Mouse (Mus musculus) forebrain, embryonic 16.5 days (tissue): ENCODE measurements around the gene Galnt5. TPM values are rescaled to one million over a fixed set of nuclear protein-coding genes. Genes with fewer than 3 reads are reported as not detected.

Source experiments
- ATAC-seq: fragments of 200-750 bp; cut with Nextera tagmentation; 2 replicates; pipeline ENCODE4 v1.8.0; 2017; ENCODE audit warnings: mild to moderate bottlenecking, moderate library complexity
- H3K27ac ChIP-seq: fragments of 300-500 bp; sonication (generic); 2 replicates; pipeline ENCODE4 v1.5.1; 2014; ENCODE audit warnings: low read length, control low read depth
- H3K27me3 ChIP-seq: fragments of 300-500 bp; sonication (generic); replicated peaks from 2 replicates; pipeline ENCODE4 v1.6.1; 2014; ENCODE audit warnings: low read length; ENCODE audit not compliant: control insufficient read depth, insufficient read depth
- H3K36me3 ChIP-seq: fragments of 300-500 bp; sonication (generic); 2 replicates; pipeline ENCODE4 v1.6.1; 2014; ENCODE audit not compliant: control insufficient read depth, insufficient read depth
- H3K4me1 ChIP-seq: fragments of 300-500 bp; sonication (generic); replicated peaks from 2 replicates; pipeline ENCODE4 v1.6.1; 2014; ENCODE audit warnings: low read length; ENCODE audit not compliant: control insufficient read depth, insufficient read depth
- H3K4me2 ChIP-seq: fragments of 300-500 bp; sonication (generic); 2 replicates; pipeline ENCODE4 v1.6.1; 2014; ENCODE audit warnings: mild to moderate bottlenecking, low read length, control low read depth
- H3K4me3 ChIP-seq: fragments of 300-500 bp; sonication (generic); replicated peaks from 2 replicates; pipeline ENCODE4 v1.5.1; 2014; ENCODE audit warnings: mild to moderate bottlenecking, low read length, control low read depth
- H3K9ac ChIP-seq: fragments of 300-500 bp; sonication (generic); replicated peaks from 2 replicates; pipeline ENCODE4 v1.6.1; 2014; ENCODE audit warnings: low read depth, low read length, control low read depth
- H3K9me3 ChIP-seq: fragments of 300-500 bp; sonication (generic); 2 replicates; pipeline ENCODE4 v1.6.1; 2016; ENCODE audit warnings: low read length; ENCODE audit not compliant: control insufficient read depth
- WGBS: fragments of 180-500 bp; shearing (Covaris S2); extraction: QIAGEN DNeasy Blood & Tissue Kit; methylation state at CpG from one replicate; pipeline ENCODE4 v1.1.7; 2014; 5-methylcytosine and 5-hydroxymethylcytosine counted together
- polyA plus RNA-seq: library from polyadenylated mRNA; unstranded; fragments of >200 nt; fragmentation: Nextera tagmentation; extraction: Ambion mirVana; gene quantifications from 2 replicates; pipeline ENCODE4 v1.2.1, GENCODE M21; 2015

Galnt5 gene
- polyA plus RNA-seq, 1 experiment from 2014 or later: 0.09 TPM

- Histone ChIP-seq H3K9me3 (no peaks in the 10 kb centered on the region), H3K27me3 (no peaks in the 10 kb centered on the region), H3K4me2 (no peak overlapping the region), H3K9ac (no peak overlapping the region), H3K4me3 (no peak overlapping the region), H3K36me3 (no peaks in the 10 kb centered on the region), H3K27ac (no peak overlapping the region), H3K4me1 (no peaks in the 10 kb centered on the region)
- WGBS: 88% methylated on average over 3 of the region's 3 CpGs
- ATAC-seq: no peak
Measured at GRCm38 (mm10) chr2:58031431-58031830, 33.7 kb downstream of the Galnt5 start.

DNA sequence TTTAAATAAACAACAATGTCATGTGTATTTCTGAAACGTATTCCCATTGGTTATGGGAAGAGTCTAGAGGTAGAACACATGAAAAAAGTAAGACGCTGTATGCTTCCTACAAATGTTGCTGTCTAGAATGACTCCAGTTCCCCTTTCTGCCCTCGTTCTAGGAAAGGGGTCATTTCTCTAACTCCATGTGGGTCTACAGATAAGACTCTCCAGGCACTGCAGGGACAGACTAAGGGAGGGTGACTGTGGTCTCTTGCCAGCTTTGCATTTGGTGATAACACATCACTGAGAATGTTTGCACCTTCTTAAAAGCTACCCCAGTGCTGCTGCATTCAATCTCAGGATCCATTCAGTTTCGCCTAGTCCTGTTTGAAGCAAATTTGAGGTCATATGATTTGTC is 38.0 kb downstream of the Galnt5 start:
- no peaks in the 10 kb centered on the region for H3K27me3 ChIP-seq

GRCm38 (mm10) chr2:58036926-58037325 is 39.2 kb downstream of the Galnt5 start:
- WGBS: 94% methylated on average over 2 of the region's 2 CpGs
- H3K4me1 ChIP-seq: no peaks in the 10 kb centered on the region
- no peak overlapping the region for H3K27ac ChIP-seq
- ATAC-seq: no peak
- no peak overlapping the region for H3K4me3 ChIP-seq
- H3K36me3 ChIP-seq: no peaks in the 10 kb centered on the region
- H3K4me2 ChIP-seq: no peak overlapping the region
- H3K9me3 ChIP-seq: no peaks in the 10 kb centered on the region
- no peaks in the 10 kb centered on the region for H3K27me3 ChIP-seq
- no peak overlapping the region for H3K9ac ChIP-seq

More for the DNA sequence above, 38.0 kb downstream of the Galnt5 start:
- H3K4me3 ChIP-seq: no peak overlapping the region
- no peaks in the 10 kb centered on the region for H3K4me1 ChIP-seq
- no peaks in the 10 kb centered on the region for H3K9me3 ChIP-seq
- H3K9ac ChIP-seq: no peak overlapping the region
- no peaks in the 10 kb centered on the region for H3K36me3 ChIP-seq
- no peak overlapping the region for H3K4me2 ChIP-seq
- no peak overlapping the region for H3K27ac ChIP-seq
- ATAC-seq: no peak
- 88% methylated on average over 4 of the region's 4 CpGs for WGBS

- Histone ChIP-seq H3K27me3 (no peaks in the 10 kb centered on the region), H3K4me1 (no peaks in the 10 kb centered on the region), H3K9ac (no peak overlapping the region), H3K4me2 (no peak overlapping the region), H3K36me3 (no peaks in the 10 kb centered on the region), H3K9me3 (no peaks in the 10 kb centered on the region), H3K4me3 (no peak overlapping the region), H3K27ac (no peak overlapping the region)
- 62% methylated on average over 7 of the region's 7 CpGs for WGBS
- peak; percentile 86 for ATAC-seq
Measured at GRCm38 (mm10) chr2:58041867-58042266, 44.2 kb downstream of the Galnt5 start.

DNA sequence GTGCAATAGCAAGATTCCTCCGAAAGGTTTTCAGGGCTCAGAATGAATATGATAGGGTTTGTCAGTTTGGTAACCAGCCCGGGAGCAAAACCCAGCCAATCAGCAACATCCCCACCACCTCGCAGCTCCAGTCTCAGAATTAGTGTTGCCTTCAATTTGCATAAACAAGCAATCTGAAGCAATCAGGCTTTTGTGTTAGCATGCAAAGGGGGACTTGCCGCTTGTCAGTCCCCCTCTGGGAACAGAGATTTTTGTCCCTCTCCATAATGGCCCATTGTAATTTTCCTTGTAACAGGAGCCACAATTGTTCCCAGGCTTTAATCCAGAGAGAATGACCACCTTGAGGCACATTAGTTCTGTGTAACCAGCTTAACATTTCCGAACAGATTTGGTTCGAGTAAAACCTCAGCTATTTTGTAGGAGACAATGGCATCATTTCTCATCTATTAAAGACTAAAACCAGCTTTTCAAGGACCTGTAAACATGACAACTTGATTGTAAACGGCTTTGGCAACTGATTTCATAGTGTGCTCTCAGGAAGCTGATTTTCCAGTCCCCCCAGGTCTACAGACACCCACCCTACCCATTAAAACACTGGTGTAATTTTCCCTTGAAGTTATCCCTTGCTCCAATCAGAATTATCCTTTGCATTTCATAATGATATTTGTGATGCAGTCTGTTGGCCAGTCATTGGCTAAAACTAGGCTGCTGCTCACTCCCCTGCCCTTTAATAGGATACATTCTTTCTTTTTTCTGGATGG is 55.3 kb downstream of the Galnt5 start, which contains the start of gene Ermn:
TSS of gene Ermn (minus strand) at position 44 of the 761 bp plus-strand sequence.
- Histone ChIP-seq H3K27ac (peak within 1 kb of the TSS; percentile 38; the same call in 1 of the 2 replicates), H3K4me2 (peak within 1 kb of the TSS; percentile 0), H3K9me3 (no peaks in the 10 kb centered on the region), H3K4me1 (peaks cover 9% of the 10 kb centered on the region), H3K4me3 (no peak within 1 kb of the TSS), H3K9ac (no peak within 1 kb of the TSS), H3K27me3 (no peaks in the 10 kb centered on the region), H3K36me3 (no peaks in the 10 kb centered on the region)
- peak; percentile 91 for ATAC-seq
- 1% methylated on average over 7 of the region's 7 CpGs for WGBS

DNA sequence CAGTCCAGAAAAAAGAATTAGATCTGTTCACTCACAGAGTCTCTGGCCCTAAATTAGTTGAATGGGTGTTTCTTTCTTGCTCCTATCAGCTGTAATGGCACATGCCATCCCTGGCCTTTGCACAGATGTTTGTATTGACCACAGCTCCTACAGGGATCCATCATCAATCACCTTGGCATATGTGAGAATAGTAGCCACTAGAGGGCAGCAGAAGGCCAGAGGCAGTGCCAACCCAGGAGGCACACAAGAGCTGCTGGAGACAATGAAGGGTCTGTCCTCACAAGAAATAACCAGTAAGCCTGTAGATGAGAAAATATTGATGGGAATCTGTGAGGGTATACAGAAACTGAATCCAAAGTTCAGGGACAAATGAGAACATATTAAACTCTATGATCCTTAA is 57.7 kb downstream of the Galnt5 start:
- H3K9ac ChIP-seq: no peak overlapping the region
- peaks cover 9% of the 10 kb centered on the region for H3K4me1 ChIP-seq
- no peaks in the 10 kb centered on the region for H3K27me3 ChIP-seq
- no peak overlapping the region for H3K27ac ChIP-seq
- H3K36me3 ChIP-seq: no peaks in the 10 kb centered on the region
- no peak overlapping the region for H3K4me3 ChIP-seq
- no peak overlapping the region for H3K4me2 ChIP-seq
- ATAC-seq: peak; percentile 60; the same call in 1 of the 2 replicates
- no peaks in the 10 kb centered on the region for H3K9me3 ChIP-seq

GRCm38 (mm10) chr2:58079849-58080248 is 82.2 kb downstream of the Galnt5 start:
- H3K9ac ChIP-seq: no peak overlapping the region
- no peaks in the 10 kb centered on the region for H3K27me3 ChIP-seq
- H3K4me3 ChIP-seq: no peak overlapping the region
- no peak overlapping the region for H3K27ac ChIP-seq
- no peaks in the 10 kb centered on the region for H3K4me1 ChIP-seq
- no peaks in the 10 kb centered on the region for H3K9me3 ChIP-seq
- ATAC-seq: no peak
- H3K4me2 ChIP-seq: no peak overlapping the region
- H3K36me3 ChIP-seq: no peaks in the 10 kb centered on the region
- 61% methylated on average over 1 of the region's 1 CpGs for WGBS

DNA sequence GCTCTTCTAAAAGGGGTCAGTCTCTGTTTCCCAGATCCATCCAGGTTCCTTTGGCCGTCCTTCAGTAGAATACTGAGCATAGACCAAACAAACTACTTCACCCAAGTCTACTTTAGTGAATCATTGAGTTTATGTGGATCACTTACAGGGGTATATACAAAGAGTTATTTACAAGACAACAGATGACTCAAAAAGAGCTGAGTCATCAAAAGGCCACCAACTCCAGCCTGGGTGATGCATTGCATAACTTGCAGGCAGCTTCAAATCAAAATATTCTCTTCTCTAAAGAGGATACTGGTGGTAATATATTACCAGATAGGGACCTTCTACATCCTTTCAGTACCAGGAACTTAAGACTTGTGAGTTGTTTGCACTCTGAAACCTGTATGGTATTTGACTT is 88.7 kb downstream of the Galnt5 start:
- no peak overlapping the region for H3K9ac ChIP-seq
- H3K27me3 ChIP-seq: no peaks in the 10 kb centered on the region
- H3K4me3 ChIP-seq: no peak overlapping the region
- H3K4me1 ChIP-seq: no peaks in the 10 kb centered on the region
- no peaks in the 10 kb centered on the region for H3K36me3 ChIP-seq
- H3K9me3 ChIP-seq: no peaks in the 10 kb centered on the region
- H3K27ac ChIP-seq: no peak overlapping the region
- ATAC-seq: no peak
- 85% methylated on average over 1 of the region's 1 CpGs for WGBS
- no peak overlapping the region for H3K4me2 ChIP-seq

DNA sequence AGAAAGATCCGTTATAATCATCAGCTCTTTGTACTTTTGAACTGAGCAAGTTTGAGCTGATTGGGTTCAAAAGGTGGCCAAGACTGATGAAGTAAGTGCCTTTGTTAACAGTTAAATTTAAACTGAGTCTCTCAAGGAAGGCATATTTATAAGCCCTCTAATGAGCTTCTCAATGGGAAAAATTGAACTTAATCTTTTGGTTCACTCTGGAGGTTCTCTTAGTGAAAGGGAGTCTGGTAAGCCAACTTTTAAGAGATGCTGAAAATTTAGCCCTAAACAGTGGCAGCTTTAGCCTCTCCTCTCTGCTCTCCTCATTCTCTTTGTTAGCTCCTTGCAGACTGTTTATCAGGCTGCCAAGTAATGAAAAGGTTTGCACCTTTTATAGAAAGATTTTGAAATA is 97.1 kb downstream of the Galnt5 start:
- Histone ChIP-seq H3K27me3 (no peaks in the 10 kb centered on the region), H3K9ac (no peak overlapping the region), H3K4me2 (no peak overlapping the region), H3K4me3 (no peak overlapping the region), H3K4me1 (no peaks in the 10 kb centered on the region), H3K36me3 (no peaks in the 10 kb centered on the region), H3K9me3 (no peaks in the 10 kb centered on the region), H3K27ac (no peak overlapping the region)
- peak; percentile 58; the same call in 1 of the 2 replicates for ATAC-seq
- 2% methylated on average over 1 of the region's 1 CpGs for WGBS
